Mouse (Mus musculus) cerebellum, adult 11 months (tissue): ENCODE measurements around the gene Rfk.

Experiments
- DNase-seq: peaks from one replicate; pipeline ENCODE4 v3.0.0; 2022

Rfk gene

GRCm38 (mm10) chr19:17393841-17394591 is at the start of gene Rfk:
Gene Rfk (plus strand): TSS chr19:17394043.
- DNase-seq = peak; percentile 91

GRCm38 (mm10) chr19:17344881-17345280 is 49.0 kb upstream of the Rfk start:
- DNase-seq = no peak

- no peak for DNase-seq
Observed at GRCm38 (mm10) chr19:17346716-17347474, 46.9 kb upstream of the Rfk start.

GRCm38 (mm10) chr19:17347852-17348251 is 46.0 kb upstream of the Rfk start:
- no peak for DNase-seq

- no peak for DNase-seq
Observed at GRCm38 (mm10) chr19:17353727-17354126, 40.1 kb upstream of the Rfk start.

- no peak for DNase-seq
Observed at GRCm38 (mm10) chr19:17354362-17354761, 39.5 kb upstream of the Rfk start.

GRCm38 (mm10) chr19:17354797-17355196 is 39.0 kb upstream of the Rfk start:
- no peak for DNase-seq

- DNase-seq = no peak
Observed at GRCm38 (mm10) chr19:17355361-17355760, 38.5 kb upstream of the Rfk start.

GRCm38 (mm10) chr19:17355950-17356867 is 37.6 kb upstream of the Rfk start:
- peak; percentile 75 for DNase-seq

- no peak for DNase-seq
Observed at GRCm38 (mm10) chr19:17356932-17357331, 36.9 kb upstream of the Rfk start.

- no peak for DNase-seq
Observed at GRCm38 (mm10) chr19:17357391-17357790, 36.5 kb upstream of the Rfk start.

GRCm38 (mm10) chr19:17359315-17359890 is 34.4 kb upstream of the Rfk start:
- DNase-seq = no peak

- no peak for DNase-seq
Observed at GRCm38 (mm10) chr19:17361181-17361580, 32.7 kb upstream of the Rfk start.

- no peak for DNase-seq
Observed at GRCm38 (mm10) chr19:17364741-17365140, 29.1 kb upstream of the Rfk start.

GRCm38 (mm10) chr19:17366364-17367090 is 27.3 kb upstream of the Rfk start:
- no peak for DNase-seq

GRCm38 (mm10) chr19:17368557-17368956 is 25.3 kb upstream of the Rfk start:
- DNase-seq = no peak

GRCm38 (mm10) chr19:17369581-17369980 is 24.3 kb upstream of the Rfk start:
- no peak for DNase-seq

- no peak for DNase-seq
Observed at GRCm38 (mm10) chr19:17372701-17373100, 21.1 kb upstream of the Rfk start, which contains the start of gene Gcnt1. Gene Gcnt1 (minus strand): TSS chr19:17372844.

- no peak for DNase-seq
Observed at GRCm38 (mm10) chr19:17378845-17379244, 15.0 kb upstream of the Rfk start.

- DNase-seq = no peak
Observed at GRCm38 (mm10) chr19:17380549-17380948, 13.3 kb upstream of the Rfk start.

GRCm38 (mm10) chr19:17382807-17383397 is 10.9 kb upstream of the Rfk start:
- no peak for DNase-seq

- DNase-seq = no peak
Observed at GRCm38 (mm10) chr19:17385022-17385421, 8.8 kb upstream of the Rfk start.
